Mouse (Mus musculus): Measurements from ENCODE around the gene Bcl2a1b. TPM values are rescaled to one million over a fixed set of nuclear protein-coding genes. Genes with fewer than 3 reads are reported as not detected.
"Not testable (repeated sequence)": the region's sequence is repeated elsewhere in the genome, so short reads cannot be mapped to it uniquely, and the experiment has no call there.

The Bcl2a1b gene
- polyA plus RNA-seq, 2 experiments, result 0.94 to 1.1 TPM

GRCm38 (mm10) chr9:89220704-89221287 is 21.8 kb downstream of the Bcl2a1b start:
- WGBS (ENCODE audit: insufficient replicate concordance), result 66% methylated on average over 6 of the region's 6 CpGs
- H3K36me3 ChIP-seq (replicated peaks; ENCODE audit: control insufficient read depth, insufficient read depth, low read depth); H3K27me3 ChIP-seq (ENCODE audit: control insufficient read depth, insufficient read depth, low read length); H3K9me3 ChIP-seq (ENCODE audit: control insufficient read depth, low read length); DNase-seq (ENCODE audit: low read depth in 3 of 3, low spot score in 3 of 3); H3K4me1 ChIP-seq (replicated peaks; ENCODE audit: control insufficient read depth in 2 of 2, insufficient read depth in 2 of 2, low read length in 1 of 2); H3K4me2 ChIP-seq (ENCODE audit: low read depth); ATAC-seq (ENCODE audit: insufficient read depth); H3K27ac ChIP-seq; H3K9ac ChIP-seq (replicated peaks); H3K4me3 ChIP-seq (ENCODE audit: insufficient read depth in 1 of 2, low read depth in 2 of 2, low read length in 2 of 2): not testable (repeated sequence)

- WGBS (ENCODE audit: insufficient replicate concordance), result 41% methylated on average over 4 of the region's 4 CpGs
- ATAC-seq (ENCODE audit: insufficient read depth) (no peak), DNase-seq (ENCODE audit: low read depth in 3 of 3, low spot score in 3 of 3) (no peak)
- H3K9ac ChIP-seq (replicated peaks), result no peak overlapping the region
- H3K27ac ChIP-seq, result no peak overlapping the region
- TF ChIP-seq EP300 (IDR thresholded peaks at IDR 0.05; ENCODE audit: low read depth) (no peak), CTCF (IDR thresholded peaks at IDR 0.05; ENCODE audit: low read depth) (no peak)
- H3K27me3 ChIP-seq (ENCODE audit: control insufficient read depth, insufficient read depth, low read length), result no peaks in the 10 kb centered on the region
- H3K4me3 ChIP-seq (ENCODE audit: insufficient read depth in 1 of 2, low read depth in 2 of 2, low read length in 2 of 2), result no peak overlapping the region
- H3K36me3 ChIP-seq (replicated peaks; ENCODE audit: control insufficient read depth, insufficient read depth, low read depth), result no peaks in the 10 kb centered on the region
- H3K9me3 ChIP-seq (ENCODE audit: control insufficient read depth, low read length), result no peaks in the 10 kb centered on the region
- H3K4me1 ChIP-seq (replicated peaks; ENCODE audit: control insufficient read depth in 2 of 2, insufficient read depth in 2 of 2, low read length in 1 of 2), result no peaks in the 10 kb centered on the region
- no peak overlapping the region for H3K4me2 ChIP-seq (ENCODE audit: low read depth)
These were observed 27.1 kb downstream of the Bcl2a1b start for GRCm38 (mm10) chr9:89226071-89226470.

GRCm38 (mm10) chr9:89228122-89228521 is 29.1 kb downstream of the Bcl2a1b start:
- TF ChIP-seq EP300 (IDR thresholded peaks at IDR 0.05; ENCODE audit: low read depth), result no peak
- TF ChIP-seq CTCF (IDR thresholded peaks at IDR 0.05; ENCODE audit: low read depth), result no peak

GRCm38 (mm10) chr9:89230897-89231497 is 32.0 kb downstream of the Bcl2a1b start:
- H3K9me3 ChIP-seq (ENCODE audit: control insufficient read depth, low read length); H3K9ac ChIP-seq (replicated peaks); DNase-seq (ENCODE audit: low read depth in 3 of 3, low spot score in 3 of 3); H3K27ac ChIP-seq; H3K27me3 ChIP-seq (ENCODE audit: control insufficient read depth, insufficient read depth, low read length); ATAC-seq (ENCODE audit: insufficient read depth); H3K36me3 ChIP-seq (replicated peaks; ENCODE audit: control insufficient read depth, insufficient read depth, low read depth); H3K4me2 ChIP-seq (ENCODE audit: low read depth); H3K4me3 ChIP-seq (ENCODE audit: insufficient read depth in 1 of 2, low read depth in 2 of 2, low read length in 2 of 2); H3K4me1 ChIP-seq (replicated peaks; ENCODE audit: control insufficient read depth in 2 of 2, insufficient read depth in 2 of 2, low read length in 1 of 2): not testable (repeated sequence)
- TF ChIP-seq CTCF (IDR thresholded peaks at IDR 0.05; ENCODE audit: low read depth), result peak; percentile 12; the same call in 1 of the 2 replicates
- WGBS (ENCODE audit: insufficient replicate concordance), result 58% methylated on average over 1 of the region's 2 CpGs

More at GRCm38 (mm10) chr9:89228122-89228521, 29.1 kb downstream of the Bcl2a1b start:
- no peaks in the 10 kb centered on the region for H3K9me3 ChIP-seq (ENCODE audit: control insufficient read depth, low read length)
- H3K36me3 ChIP-seq (replicated peaks; ENCODE audit: control insufficient read depth, insufficient read depth, low read depth), result no peaks in the 10 kb centered on the region
- H3K27ac ChIP-seq, result no peak overlapping the region
- DNase-seq (ENCODE audit: low read depth in 3 of 3, low spot score in 3 of 3) (no peak), ATAC-seq (ENCODE audit: insufficient read depth) (no peak)
- WGBS (ENCODE audit: insufficient replicate concordance), result 66% methylated on average over 7 of the region's 7 CpGs
- no peak overlapping the region for H3K4me3 ChIP-seq (ENCODE audit: insufficient read depth in 1 of 2, low read depth in 2 of 2, low read length in 2 of 2)
- H3K27me3 ChIP-seq (ENCODE audit: control insufficient read depth, insufficient read depth, low read length), result no peaks in the 10 kb centered on the region
- no peak overlapping the region for H3K9ac ChIP-seq (replicated peaks)
- no peaks in the 10 kb centered on the region for H3K4me1 ChIP-seq (replicated peaks; ENCODE audit: control insufficient read depth in 2 of 2, insufficient read depth in 2 of 2, low read length in 1 of 2)
- H3K4me2 ChIP-seq (ENCODE audit: low read depth), result no peak overlapping the region

GRCm38 (mm10) chr9:89237131-89237530 is 38.1 kb downstream of the Bcl2a1b start:
- not testable (repeated sequence) for H3K27me3 ChIP-seq (ENCODE audit: control insufficient read depth, insufficient read depth, low read length); DNase-seq (ENCODE audit: low read depth in 3 of 3, low spot score in 3 of 3); H3K4me3 ChIP-seq (ENCODE audit: insufficient read depth in 1 of 2, low read depth in 2 of 2, low read length in 2 of 2); H3K36me3 ChIP-seq (replicated peaks; ENCODE audit: control insufficient read depth, insufficient read depth, low read depth); H3K9me3 ChIP-seq (ENCODE audit: control insufficient read depth, low read length); H3K9ac ChIP-seq (replicated peaks); H3K4me1 ChIP-seq (replicated peaks; ENCODE audit: control insufficient read depth in 2 of 2, insufficient read depth in 2 of 2, low read length in 1 of 2); H3K27ac ChIP-seq; H3K4me2 ChIP-seq (ENCODE audit: low read depth); ATAC-seq (ENCODE audit: insufficient read depth)
- 64% methylated on average over 4 of the region's 4 CpGs for WGBS (ENCODE audit: insufficient replicate concordance)

- WGBS (ENCODE audit: insufficient replicate concordance), result 63% methylated on average over 4 of the region's 5 CpGs
- not testable (repeated sequence) for H3K9me3 ChIP-seq (ENCODE audit: control insufficient read depth, low read length)
These were observed 40.0 kb downstream of the Bcl2a1b start for GRCm38 (mm10) chr9:89238976-89239505.

GRCm38 (mm10) chr9:89240516-89241019 is 41.6 kb downstream of the Bcl2a1b start:
- not testable (repeated sequence) for H3K4me1 ChIP-seq (replicated peaks; ENCODE audit: control insufficient read depth in 2 of 2, insufficient read depth in 2 of 2, low read length in 1 of 2); H3K4me3 ChIP-seq (ENCODE audit: insufficient read depth in 1 of 2, low read depth in 2 of 2, low read length in 2 of 2); H3K36me3 ChIP-seq (replicated peaks; ENCODE audit: control insufficient read depth, insufficient read depth, low read depth); ATAC-seq (ENCODE audit: insufficient read depth); H3K27me3 ChIP-seq (ENCODE audit: control insufficient read depth, insufficient read depth, low read length); H3K9ac ChIP-seq (replicated peaks); DNase-seq (ENCODE audit: low read depth in 3 of 3, low spot score in 3 of 3); H3K27ac ChIP-seq; H3K9me3 ChIP-seq (ENCODE audit: control insufficient read depth, low read length); H3K4me2 ChIP-seq (ENCODE audit: low read depth)
- 69% methylated on average over 3 of the region's 3 CpGs for WGBS (ENCODE audit: insufficient replicate concordance)

More at GRCm38 (mm10) chr9:89238976-89239505, 40.0 kb downstream of the Bcl2a1b start:
- not testable (repeated sequence) for ATAC-seq (ENCODE audit: insufficient read depth); H3K4me2 ChIP-seq (ENCODE audit: low read depth); H3K36me3 ChIP-seq (replicated peaks; ENCODE audit: control insufficient read depth, insufficient read depth, low read depth); H3K4me1 ChIP-seq (replicated peaks; ENCODE audit: control insufficient read depth in 2 of 2, insufficient read depth in 2 of 2, low read length in 1 of 2); H3K27ac ChIP-seq; H3K4me3 ChIP-seq (ENCODE audit: insufficient read depth in 1 of 2, low read depth in 2 of 2, low read length in 2 of 2); DNase-seq (ENCODE audit: low read depth in 3 of 3, low spot score in 3 of 3); H3K27me3 ChIP-seq (ENCODE audit: control insufficient read depth, insufficient read depth, low read length); H3K9ac ChIP-seq (replicated peaks)

Data from liver, embryonic 14.5 days (tissue).